Mouse (Mus musculus) left cerebral cortex, adult 9 months (tissue): ENCODE data around the gene Ptprs.
A peak's percentile ranks its signal among the peaks of the same experiment; 100 is the strongest.

Experiments
- DNase-seq, 2 experiments: peaks; one replicate each; pipeline ENCODE4 v3.0.0; 2022; ENCODE audit warnings: low spot score in 2 of 2

Ptprs gene

DNA sequence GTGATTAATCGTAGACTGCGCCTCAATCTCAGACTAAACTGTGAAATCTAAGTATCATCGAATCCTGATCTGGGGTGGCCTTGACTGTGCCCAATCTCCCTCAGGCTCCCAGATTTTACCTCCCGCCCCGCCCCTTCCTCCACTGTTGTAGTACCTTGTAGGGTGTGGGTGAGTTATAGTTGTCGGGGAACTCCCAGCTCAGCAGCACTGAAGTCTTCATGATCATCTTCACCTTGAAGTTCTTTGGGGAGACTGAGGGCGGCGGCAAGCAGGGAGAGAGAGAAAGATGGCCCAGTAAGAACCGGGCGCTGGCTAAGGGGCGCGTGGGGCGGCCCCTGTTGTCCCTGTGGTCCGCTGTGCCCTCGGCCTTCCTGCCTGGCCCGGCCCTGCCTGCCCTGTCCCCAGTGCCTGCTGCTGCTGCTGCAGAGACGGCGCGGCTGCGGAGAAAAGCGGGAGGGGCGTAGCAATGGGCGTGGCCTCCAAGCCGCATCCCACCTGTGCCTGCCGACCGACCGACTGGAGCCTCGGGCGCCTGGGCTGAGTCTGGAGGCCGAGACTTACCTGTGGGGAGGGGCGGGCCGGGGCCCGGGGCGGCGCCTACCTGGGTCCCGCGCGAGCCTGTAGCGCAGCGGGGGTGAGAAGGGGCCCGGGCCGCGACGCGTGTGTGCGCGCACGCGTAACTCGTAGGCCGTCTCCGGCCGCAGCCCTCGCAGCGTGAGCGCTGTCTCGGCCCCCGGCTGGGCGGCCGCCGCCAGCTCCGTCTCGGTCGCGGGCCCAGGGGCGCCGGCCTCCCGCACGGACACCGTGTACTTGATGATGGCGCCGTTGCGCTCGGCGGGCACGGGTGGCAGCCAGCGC lies 51.3 kb downstream of the Ptprs start:
- DNase-seq: no peak

DNA sequence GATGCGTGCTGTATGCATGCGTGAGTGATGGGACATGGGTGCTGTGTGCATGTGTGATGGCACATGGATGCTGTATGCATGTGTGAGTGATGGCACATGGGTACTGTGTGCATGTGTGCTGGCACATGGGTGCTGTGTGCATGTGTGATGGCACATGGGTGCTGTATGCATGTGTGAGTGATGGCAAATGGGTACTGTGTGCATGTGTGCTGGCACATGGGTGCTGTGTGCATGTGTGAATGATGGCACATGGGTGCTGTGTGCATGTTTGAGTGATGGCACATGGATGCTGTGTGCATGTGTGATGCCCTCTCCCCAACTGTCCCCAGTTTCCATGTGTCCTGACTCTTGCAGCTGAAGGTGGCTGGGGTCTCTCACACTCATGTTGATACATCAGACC lies 56.3 kb downstream of the Ptprs start:
- DNase-seq: no peak

DNA sequence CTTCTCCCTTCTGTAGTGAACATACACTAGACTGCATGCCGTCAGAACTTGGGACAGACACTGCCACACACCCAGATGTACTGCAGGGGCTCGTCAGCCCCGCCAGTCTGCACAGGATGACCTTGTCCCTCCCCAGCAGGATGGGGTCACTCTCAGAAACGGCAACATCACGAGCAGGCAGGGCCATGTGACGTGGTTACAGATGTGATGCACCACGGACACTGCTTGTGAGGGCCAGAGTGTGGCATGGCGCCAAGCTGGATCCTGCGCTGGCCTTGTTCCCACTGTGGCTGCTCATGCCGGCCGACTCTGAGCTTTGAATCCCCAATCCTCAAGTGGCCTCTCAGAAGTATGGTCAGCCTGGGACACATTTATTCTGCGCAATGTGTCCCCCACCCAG lies 58.0 kb downstream of the Ptprs start:
- no peak for DNase-seq

DNA sequence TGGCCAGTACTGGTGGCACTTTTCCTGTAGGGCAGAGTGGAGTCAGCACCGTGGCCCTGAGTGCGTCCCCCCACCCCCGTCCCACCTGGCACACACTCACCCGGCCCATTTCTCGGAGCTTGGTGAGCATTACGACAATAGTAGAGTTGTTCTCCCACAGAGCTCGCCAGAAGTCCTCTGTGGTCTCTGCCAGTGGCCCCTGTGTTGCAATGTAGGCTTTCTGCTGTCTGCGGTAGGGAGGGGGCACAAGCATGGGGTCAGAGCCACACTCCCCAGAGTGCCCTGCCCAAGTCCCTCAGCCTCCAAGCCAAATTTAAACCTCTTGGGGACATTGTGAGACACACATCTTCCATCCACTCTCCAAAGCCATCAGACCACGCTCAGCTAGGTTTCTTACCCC lies 61.5 kb downstream of the Ptprs start:
- DNase-seq: no peak

DNA sequence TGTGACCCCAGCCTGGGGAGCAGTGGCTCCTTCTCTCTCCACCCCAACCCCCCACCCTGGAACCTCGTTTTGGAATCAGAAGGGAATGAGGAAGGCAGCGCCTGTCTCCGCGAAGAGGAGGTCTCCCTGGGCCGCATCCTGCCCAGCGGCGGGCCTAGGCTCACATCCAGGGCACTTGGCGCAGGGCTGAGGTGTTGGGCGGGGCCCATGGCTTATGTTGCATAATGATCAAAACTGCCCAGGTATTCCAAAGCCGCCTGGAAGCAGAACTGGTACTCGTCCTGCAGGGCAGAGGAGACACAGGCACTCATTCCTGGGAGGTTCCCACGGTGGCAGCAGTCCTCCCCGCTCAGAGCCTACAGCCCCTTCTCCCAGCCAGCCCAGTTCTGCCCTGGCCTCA lies 63.2 kb downstream of the Ptprs start:
- DNase-seq: no peak

DNA sequence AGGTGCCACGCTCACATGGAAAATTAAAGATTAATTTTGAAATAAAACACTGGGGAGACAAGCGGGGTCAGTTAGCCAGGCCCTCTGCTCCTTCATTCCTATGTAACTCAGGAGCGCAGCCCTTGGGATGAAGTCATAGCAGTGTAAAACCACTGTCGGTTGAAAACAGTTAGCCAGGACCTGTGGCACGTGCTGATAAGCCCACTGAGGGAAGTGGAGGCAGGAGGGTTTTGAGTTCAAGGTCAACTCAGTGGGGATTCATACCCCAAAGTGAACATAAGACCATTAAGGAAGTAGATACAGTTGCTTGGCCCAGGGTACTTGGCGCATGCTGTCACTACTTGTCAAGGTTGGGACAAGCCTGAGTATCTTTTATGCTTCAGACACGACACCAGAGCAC lies 64.8 kb downstream of the Ptprs start:
- DNase-seq: no peak

DNA sequence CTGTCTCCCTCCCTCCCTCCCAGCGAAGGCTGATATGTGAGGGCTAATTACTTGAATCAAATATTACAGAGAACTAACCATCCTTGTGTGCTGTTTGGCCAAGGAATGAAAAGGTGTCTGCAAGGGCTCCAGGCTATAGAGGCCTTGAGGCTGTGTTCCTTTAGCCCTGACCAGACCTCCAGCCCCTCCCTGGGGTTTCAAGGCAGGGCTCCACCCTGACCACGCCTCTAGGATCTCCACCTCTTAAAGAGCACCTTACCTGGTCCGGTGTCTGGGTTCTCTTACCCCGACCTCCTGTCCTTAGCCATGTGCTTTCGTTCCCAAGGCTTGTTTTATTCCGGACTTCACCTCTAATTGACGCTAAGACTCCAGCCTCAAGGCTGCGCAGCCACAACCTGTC lies 66.5 kb downstream of the Ptprs start:
- DNase-seq: no peak

DNA sequence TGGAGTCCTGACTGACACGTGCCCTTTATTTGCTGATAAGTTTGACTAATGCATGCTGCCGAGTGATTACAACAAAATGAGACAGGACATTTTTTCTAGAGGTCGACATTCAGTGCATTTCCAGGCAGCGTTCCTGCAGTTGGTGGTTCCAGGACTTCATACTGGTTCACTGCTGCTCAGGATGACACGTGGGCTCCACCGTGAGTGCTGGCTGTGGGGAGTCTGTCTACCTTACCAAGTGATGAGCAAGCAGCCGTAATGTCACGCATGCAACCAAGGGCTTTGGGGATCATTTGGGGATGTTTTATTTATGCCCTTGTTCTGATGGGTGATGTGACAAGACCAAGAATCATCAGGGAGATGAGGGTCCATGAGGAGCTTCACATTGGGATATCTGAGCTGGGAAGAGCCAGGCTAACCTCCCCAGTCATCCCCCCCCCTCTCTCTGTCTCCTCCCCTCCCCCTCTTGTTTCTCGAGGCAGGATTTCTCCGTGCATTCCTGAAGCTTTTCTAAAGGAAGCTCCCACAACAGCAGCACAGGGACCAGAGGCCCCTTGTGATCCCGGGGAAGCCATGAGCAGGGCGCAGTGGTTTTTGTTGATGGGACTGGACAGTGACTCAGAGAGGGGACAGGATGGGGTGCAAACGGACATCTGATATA lies 67.2 kb downstream of the Ptprs start:
- DNase-seq: peak in 1 of 2 experiments; percentile 40

DNA sequence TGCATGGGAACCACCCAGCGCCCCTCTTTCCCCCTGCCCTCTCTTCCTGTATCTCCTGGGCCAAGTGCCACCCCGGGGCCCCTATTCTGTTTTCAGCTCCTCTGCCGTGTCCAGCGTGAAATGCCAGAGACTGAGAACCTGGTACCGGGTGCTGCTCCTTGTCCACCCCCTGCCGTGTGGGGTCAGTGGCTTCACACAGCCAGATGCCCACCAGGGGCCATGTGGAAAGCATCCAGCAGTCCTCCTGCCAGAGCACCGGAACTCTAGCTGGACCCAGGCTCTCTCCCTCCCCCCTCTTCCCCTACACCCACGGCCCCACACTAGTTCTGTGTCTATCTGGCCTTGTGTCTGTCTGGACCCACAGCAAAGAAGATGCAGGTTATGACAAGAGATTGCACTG lies 68.9 kb downstream of the Ptprs start:
- no peak for DNase-seq

DNA sequence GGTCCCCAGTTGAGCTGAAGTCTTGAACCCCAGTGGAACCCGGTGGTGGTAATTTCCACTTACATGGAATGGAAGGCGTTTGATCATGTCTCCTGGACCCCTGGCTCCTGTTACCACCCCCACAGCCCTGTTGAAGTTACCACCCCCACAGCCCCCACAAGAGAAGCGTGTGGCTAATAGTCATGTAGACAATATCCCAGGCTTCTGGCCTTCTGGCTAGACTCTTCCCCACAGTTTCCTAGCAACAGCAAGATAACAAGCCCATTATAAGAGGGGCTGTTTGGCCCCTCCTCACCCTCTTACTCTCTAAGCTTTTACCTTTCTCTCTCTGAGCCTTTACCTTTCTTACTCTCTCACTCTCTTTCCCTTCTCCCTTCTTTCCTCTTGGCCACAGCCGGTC lies 69.4 kb downstream of the Ptprs start:
- no peak for DNase-seq

DNA sequence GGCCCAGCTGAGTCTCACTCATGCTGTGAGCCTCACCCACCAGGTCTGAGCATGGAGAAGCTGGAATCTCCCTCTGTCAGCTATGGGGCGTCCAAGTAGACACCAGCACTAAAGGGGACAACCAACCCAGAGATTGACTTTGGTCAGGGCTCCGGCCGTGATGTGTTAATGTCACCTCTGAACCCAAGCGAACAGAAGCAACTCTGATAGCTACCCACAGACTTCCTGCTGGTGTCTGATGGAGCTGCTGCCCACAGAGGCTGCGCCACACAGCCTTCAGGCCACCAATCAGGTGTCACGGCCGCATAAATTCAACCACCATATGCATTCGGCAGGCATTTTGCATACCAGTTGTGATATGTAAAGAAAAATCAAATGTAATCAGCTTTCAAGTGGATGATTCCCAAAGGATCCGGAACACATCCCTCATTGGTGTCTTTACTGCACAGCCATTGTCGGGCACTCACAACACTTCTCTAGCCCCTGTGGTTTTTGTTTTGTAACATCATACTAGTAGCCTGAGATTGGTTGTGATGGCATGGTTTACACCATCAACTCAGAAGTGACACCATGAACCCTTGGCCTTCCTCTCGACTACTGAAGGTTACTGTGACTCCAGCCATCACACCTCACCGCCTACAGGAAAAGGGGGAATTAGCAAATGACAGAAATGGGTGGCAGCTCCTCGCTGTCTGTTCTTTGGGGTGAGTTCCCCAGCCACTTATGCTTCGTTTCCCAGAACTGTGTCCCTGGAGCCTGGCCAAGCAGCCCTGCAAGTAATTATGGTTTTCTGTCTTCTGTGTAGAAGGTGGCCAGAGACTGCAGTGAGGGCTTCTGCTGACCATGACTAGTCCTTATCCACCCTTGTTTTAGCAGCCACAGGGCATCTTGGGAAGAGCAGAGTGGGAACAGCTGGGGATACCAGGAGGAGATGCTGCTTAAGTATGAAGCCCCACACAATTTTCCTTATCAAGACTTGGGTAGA lies 70.1 kb downstream of the Ptprs start:
- DNase-seq: no peak

DNA sequence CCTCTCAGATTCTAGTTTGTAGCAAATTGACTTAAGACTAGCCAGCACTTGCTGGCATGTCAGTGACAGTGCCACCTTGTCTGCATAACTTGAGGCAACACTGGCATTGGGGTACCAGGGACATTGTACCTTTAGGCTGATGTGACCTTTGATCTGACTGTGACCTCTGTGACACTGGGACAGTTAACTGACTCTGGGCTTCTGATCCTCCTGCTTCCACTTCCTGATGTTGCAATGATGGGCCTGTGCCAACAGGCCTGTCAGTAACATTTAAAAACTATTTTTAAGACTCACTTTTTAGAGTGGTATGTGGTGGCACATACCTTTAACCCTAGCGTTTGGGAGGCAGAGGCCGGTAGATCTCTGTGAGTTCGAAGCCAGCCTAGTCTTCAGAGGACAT lies 70.9 kb downstream of the Ptprs start:
- no peak for DNase-seq

DNA sequence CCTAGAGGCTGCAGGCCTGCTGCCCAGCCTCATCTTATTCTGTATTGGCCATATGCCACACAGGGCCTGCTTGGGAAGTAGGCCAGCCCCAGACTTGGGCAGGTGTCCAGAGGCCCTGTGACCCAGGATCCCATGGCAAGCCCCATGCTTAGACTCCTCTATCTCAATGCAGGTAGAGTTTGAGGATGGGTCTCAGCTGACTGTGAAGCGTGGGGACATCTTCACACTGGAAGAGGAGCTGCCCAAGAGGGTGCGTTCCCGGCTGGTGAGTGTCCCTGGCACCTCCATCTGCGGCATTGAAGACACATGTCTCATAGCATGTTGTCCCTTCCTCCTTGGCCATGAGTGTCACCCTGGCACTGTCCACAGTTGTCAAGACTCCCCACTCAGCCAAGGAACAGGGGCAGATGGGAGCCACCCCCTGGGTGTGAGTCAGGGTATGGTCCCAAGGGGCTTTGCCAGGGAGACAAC lies 75.2 kb downstream of the Ptprs start:
- DNase-seq: no peak

DNA sequence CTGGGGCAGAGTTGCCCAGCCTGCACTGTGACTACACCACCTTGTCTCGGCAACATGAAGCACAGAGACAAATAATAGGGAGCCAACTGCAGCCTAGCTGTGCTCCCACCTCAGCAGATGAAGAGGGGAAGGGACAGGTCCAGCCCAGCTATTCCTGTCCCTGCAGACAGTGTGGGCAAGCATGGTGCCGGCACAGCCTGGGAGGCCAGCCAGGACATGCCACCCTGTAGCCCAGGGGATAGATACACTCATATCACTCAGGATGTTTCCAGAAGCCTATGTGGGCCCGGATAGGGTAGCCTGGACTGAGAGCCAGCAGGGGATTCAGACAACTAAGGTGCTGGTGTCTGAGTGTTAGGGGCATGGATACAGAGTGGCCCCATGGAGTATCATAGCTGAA lies 76.1 kb downstream of the Ptprs start:
- no peak for DNase-seq

DNA sequence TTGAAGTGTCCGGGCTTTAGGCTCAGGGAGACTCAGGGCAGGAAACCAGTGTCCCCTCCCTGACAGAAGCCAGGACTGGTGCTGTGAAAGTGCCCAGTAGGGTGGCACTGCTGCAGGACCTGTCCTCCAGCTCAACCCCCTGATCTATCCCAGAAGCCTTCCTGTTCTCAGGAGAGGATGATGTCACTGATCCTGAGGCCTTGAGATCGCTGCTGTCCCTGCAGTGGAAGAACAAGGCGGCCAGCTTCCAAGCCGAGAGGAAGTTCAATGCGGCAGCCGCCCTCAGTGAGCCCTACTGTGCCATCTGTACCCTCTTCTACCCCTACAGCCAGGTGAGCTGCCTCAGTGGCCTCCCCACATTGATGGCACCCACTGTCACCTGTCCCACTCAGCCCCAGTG lies 80.2 kb downstream of the Ptprs start:
- no peak for DNase-seq

DNA sequence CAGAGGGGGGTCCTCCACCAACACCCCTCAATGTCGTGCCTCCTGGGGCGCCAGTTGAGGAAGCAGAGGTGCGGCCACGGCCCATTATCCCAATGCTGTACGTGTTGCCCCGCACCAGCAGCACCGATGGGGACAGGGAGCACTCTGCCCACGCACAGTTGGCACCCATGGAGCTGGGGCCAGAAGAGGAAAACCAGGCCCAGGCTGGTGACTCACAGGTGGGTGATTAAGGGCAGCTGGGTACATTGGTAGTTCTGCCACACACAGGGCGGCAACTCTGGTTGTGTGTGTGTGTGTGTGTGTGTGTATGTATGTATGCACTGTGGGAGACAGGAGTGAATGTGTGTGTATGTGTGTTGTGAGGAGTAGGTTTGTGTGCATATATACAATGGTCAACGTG lies 82.4 kb downstream of the Ptprs start:
- no peak for DNase-seq

DNA sequence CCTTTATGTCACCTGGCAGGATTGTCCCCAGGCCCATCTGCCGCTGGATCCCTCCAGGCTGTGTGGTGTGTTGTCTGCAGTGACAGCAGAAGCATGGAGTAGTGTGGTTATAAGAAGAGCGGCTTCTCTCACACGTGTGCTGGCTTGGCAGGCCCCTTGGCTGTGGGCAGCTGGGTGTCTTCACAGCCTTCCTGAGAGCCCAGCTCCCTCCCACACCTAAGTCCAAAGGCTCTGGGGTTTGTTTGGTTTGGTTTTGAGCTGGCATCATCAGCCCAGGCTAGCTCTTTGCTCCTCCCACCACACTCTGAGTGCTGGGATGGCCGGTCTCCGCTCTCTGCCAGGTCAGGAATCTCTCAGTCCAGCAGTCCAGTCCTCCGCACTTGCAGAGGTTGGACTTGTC lies 83.0 kb downstream of the Ptprs start:
- peak in 1 of 2 experiments; percentile 71 for DNase-seq

DNA sequence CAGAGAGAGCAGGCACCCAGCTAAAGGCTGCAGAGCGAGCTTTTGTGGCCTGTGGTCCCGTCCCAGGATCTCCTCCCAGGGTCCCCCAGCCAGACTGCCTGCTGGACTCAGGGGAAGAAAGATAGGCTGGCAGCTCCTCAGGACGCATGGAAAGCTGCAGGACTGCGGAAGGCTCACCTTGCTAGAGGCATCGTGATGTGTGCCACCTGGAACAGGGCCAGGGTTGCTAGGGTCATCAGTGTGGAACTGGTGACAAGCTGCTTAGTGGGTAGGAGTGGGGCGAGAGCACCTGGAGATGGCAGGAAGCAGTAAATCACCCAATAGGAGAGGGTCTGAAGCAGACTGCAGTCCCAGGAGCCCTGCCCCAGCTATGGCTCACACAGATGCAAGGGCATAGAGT lies 88.7 kb downstream of the Ptprs start:
- DNase-seq: no peak

DNA sequence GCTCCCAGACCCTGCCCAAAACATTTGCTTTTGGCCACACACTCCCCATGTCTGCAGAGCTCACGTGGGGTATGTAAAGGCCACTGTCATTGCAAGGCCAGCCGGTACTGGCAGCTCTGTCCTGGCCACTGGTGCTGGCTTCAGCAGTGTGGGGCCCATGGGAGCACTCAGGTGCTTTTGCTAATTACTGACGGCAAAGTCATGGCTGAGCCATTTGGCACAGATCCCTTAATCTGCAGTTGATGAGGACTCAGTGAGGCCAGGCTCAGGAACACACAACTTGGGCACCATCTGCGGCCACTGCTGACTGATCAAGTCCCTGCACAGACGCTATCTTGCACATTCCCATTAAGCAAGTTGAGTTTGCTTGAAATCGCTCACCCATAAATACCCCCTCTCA lies 91.4 kb downstream of the Ptprs start:
- DNase-seq: no peak

DNA sequence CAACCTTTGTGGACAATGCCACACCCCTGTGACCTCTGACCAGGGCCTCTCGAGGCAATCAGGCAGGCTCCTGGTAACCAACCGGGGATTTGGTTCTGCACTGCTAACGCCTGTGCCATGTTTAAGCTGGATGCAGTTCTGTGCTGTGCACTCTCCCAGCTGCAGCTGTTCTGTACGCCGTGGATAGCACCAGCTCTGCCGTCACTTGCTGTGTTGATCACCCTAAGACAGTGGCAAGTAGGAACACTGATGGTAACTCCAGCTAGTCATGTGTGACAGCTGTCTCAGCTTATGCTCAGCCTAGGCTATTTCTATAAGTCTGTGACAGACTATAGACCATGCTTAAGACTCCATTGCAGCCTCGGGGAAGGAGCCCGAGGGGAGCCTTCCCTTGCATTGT lies 93.3 kb downstream of the Ptprs start:
- DNase-seq: no peak

DNA sequence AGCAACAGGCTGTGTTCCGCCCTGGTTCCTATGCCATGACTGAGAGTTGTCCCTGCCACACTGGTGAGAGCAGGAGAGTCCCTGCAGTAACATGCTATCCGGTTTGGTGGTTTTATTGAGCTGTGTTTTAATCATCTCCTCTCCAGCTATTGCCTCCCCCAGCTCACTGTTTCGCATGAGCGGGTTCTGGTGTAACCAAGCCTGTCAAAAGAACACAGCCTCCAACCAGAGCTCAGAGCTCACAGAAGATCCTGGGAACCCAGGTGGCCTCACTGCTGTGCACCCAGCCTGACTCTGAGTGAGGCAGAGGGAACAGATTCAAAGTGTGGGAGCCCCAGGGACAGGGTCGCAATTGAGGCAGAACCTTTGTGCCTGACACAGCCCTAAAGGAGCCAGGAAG lies 95.1 kb downstream of the Ptprs start:
- no peak for DNase-seq

DNA sequence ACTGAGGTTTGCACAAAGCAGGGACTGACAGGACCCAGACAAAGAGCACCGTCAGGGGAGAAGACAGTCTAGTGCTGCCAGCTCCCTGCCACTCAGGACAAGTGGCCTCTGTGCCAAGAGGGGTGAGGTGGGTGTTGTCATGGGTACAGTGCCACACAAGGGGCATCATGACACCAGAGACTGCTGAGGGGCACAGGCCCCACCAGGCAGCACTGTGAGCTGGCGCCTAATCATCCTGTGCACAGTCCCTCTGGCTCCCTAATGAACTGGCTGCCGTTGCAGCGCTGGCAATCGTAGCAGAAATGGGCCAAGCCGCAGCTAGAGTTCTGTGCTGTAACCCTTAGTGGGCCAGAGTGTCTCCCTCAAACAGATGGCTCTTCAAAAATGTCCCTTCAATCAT lies 96.0 kb downstream of the Ptprs start:
- no peak for DNase-seq
